Mouse (Mus musculus) heart, postnatal 36 days (tissue): ENCODE measurements around the gene Scamp3. TPM values are rescaled to one million over a fixed set of nuclear protein-coding genes. Genes with fewer than 3 reads are reported as not detected.
"Not testable (repeated sequence)": the region's sequence is repeated elsewhere in the genome, so short reads cannot be mapped to it uniquely, and the experiment has no call there.

ENCODE experiments used
- DNase-seq, 2 experiments: peaks; one replicate each; pipeline ENCODE4 v3.0.0; 2021 to 2022
- intact Hi-C: fragments of 180-260 bp; cut with DNase I; formaldehyde crosslinking; loops from one replicate; pipeline ENCODE4 v1.15.1; 2025
- total RNA-seq, 2 experiments: library from RNA; stranded (reverse); gene quantifications; 2 replicates each; pipeline ENCODE4 v1.2.3; 2021

The Scamp3 gene
- total RNA-seq, 2 experiments from 2014 or later = 49.8 to 49.9 TPM

DNA sequence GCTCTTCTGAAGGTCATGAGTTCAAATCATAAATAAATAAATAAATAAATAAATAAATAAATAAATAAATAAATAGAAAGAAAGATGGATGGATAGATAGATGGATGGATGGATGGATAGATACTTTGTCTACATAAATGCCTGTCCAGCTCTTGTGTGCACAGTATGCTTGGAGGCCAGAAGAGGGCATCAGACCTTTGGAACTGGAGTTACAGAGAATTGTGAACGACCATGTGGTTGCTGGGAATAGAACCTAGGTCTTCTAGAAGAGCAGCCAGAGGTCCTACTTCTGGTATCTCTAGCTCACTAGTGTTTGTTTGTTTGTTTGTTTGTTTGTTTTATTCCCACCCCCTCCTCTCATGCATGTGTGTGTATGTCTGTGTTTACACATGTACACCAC lies 16.1 kb downstream of the Scamp3 start:
- intact Hi-C loops = no loop called here
- DNase-seq = no peak

DNA sequence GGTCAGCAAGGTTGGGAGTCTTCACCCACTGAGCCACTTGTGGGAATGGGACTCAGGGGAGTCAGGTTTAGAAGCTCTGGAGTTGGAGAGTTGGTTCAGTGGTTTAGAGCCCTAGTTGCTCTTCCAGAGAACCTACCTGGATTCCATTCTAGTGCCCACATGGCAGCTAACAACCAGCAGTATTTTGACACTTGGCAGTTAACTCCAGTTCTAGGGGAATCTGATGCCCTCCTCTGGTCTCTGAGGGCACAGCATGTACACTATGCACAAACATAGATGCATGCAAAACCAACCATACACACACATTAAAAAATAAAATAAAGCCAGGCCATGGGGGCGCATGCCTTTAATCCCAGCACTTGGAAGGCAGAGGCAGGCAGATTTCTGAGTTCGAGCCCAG lies 16.6 kb downstream of the Scamp3 start:
- intact Hi-C loops = no loop called here
- DNase-seq = no peak

DNA sequence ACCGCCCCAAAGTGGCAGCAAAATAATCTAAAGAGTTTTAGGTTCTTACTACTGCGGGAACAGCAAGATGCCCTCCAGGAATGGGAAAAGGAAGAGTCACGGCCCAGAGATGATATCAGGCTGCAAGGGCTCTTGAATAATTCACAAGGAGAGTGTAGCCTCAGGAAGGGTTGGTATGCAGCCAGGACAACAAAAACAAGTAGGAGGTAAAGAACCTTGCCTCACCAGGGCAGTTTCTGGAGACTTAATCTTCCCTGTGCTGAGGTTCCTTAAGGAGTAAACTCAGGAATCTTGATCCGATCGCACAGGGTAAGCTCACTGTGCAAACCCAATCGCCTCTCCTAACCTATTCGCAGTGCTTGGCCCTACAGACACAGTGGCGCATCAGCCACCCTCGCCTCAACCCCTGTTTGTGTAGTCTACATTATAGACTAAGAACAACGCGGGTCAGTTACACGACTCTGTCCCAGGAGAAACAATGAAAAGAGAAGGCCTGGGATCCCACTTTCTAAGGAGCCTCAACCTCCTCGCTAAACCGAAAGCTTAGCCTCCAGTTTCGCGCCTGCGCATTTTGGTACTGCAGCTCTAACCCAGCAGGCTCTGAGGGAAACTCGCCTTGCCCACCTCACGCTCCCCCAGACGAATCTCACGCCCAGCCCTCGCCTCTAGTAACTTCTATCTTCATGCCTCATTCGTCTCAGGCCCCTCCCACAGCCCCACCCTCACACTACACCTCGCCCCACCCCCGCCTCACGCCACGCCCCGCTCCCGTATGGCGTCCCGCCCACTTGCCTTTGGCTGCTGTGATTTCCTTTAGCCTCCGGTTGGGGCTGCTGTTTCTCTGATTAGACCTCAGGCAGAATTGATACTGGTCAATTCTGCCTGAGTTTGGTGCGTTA lies 19.0 kb downstream of the Scamp3 start:
- intact Hi-C loops = loop anchor here (2.0 kb wide), 1 partner anchor 19 kb away; the partner anchor contains the start of gene Thbs3
- peak; percentile 84 to 86 for DNase-seq

DNA sequence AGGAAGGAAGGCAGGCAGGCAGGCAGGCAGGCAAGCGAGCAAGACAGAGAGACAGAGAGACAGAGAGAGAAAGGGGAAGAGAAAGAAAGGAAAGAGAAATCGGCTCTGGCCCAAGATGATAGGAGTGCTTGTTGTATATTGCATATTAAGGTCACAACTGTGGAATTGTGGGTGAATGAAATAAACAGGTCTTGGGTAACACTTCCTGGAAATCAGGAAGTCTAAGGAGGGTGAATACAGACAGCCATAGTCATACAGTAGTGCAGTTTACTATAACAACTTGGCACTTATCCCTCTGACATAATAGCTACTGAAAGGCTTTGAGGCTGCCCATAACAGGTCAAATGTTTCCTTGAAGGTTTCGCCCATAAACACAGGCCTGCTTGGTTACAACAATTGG lies 22.6 kb downstream of the Scamp3 start:
- DNase-seq = no peak
- intact Hi-C loops = no loop called here

DNA sequence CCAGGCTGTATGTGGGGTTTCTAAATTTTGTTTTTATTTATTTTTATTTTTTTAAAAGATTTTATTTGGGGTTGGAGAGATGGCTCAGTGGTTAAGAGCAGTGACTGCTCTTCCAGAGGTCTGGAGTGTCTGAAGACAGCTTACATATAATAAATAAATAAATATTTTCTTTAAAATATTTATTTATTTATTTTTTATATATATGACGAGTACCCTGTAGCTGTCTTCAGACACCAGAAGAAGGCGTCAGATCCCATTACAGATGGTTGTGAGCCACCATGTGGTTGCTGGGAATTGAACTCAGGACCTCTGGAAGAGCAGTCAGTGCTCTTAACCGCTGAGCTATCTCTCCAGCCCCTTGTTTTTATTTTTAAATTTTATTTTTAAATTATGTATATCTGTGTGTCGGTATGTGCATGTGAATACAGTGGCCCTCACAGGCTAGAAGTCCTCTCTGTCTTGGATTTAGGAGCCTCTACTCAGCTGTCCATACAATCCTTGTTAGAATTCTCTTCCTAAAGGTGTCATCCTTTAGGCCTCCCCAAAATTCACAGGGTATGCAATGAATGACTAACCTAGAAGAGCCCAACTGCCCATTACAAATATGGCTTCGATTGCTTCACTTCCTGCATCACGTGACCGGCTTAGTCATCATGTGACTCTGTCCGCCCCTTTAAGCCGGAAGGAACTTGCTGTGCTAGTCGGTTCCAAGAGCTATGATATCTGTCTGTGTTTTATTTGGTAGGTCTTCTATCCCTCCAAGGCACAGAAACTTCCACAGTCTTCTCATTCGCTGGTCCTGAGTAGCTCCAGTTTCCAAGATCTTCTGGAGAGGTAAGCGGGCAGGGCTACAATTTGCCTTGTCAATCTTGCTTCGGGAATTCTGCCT lies 25.2 kb downstream of the Scamp3 start, which contains the start of gene Gba:
Gba (plus strand) TSS at position 676 of the 889 bp plus-strand sequence.
- intact Hi-C loops = no loop called here
- peak; percentile 87 to 88 for DNase-seq

DNA sequence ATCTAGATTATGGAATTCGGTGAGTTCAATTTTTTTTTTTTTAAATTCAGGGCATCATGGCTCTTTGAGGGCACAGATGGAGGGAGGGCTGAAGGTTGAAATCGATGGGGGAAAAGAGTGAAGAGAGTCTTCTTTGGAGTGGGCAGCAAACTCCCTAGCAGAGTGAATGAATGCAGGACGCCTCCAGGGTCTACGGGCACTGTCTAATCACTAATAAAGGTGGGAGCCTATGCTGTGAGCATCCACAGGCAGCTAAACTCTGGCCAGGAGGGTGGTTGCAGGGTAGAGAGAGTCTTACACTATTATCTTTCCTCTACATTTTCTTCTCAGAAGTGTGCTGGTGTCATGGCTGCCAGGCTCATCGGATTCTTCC lies 25.9 kb downstream of the Scamp3 start:
- no peak for DNase-seq
- intact Hi-C loops = no loop called here

DNA sequence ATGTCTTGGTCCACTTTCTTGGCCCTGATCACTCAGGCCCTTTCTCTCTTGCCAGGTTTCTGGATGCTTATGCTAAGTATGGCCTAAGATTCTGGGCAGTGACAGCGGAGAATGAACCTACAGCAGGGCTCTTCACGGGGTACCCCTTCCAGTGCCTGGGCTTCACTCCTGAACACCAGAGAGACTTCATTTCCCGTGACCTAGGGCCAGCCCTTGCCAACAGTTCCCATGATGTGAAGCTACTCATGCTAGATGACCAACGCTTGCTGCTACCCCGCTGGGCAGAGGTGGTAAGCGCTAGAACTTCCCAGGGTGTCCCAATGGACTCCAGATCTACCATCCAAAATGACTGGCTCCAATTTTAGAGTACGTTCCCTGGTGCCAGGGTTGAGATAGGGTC lies 28.8 kb downstream of the Scamp3 start:
- intact Hi-C loops = no loop called here
- no peak for DNase-seq

DNA sequence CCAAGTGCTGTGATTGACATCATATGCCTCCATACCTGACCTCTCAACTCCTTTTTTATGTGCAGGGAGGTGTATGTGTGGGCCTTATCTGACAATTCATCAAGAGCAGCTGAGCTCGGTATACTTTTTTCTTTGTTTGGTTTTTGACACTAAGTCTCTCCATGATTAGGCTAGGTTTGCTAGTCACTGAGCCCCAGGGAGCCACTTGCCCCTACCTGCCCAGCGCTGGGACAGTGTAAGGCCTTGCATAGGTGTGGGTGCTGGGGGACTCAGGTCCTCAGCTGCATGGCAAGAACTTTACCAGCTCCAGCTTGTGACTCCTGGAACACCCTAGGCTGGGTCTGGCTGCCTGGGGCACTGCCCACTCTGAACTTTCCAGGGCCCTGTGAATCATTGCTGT lies 29.4 kb downstream of the Scamp3 start:
- DNase-seq = no peak
- intact Hi-C loops = no loop called here

DNA sequence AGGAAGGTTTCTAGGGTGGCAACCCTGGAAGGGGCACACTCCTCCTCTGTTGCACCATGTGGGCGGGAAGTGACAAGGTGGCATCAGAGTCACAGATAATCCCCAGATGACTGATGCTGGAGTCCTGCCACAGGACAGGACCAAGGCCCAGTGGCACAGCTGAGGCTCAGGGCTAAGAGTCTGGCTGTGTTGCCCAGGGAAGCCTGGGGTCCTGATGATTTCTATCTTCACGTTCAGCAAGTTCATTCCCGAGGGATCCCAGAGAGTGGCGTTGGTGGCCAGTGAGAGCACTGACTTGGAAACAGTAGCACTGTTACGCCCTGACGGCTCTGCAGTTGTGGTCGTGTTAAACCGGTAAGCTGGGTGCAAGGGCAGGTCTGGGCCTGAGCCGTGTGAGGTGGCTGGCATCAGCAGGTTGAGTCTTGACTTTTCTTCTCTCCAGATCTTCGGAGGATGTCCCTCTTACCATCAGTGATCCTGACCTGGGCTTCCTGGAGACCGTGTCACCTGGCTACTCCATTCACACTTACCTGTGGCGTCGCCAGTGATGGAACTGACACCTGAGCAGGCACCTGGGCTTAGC lies 30.9 kb downstream of the Scamp3 start:
- intact Hi-C loops = no loop called here

DNA sequence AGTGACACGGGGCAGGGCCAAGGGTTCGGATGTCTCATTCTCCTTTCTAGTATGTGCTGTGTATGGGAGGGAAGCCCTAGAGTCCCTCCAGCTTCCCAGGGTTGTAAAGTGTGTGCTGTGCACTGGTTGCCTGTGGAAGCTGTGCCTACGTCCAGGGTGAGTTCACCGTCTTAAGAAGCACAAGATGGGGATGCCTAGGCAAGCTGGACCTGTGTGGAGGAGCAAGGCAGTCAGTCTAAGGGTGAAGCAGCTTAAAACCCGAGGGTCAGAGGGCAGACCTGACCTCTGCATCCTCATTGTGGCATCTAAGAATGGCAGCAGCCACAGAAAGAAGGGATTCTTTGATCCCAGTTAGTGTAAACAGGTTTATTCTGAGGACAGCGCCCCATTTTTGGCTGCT lies 31.5 kb downstream of the Scamp3 start:
- intact Hi-C loops = no loop called here
- no peak for DNase-seq

More for the DNA sequence above, 30.9 kb downstream of the Scamp3 start:
- DNase-seq = no peak

DNA sequence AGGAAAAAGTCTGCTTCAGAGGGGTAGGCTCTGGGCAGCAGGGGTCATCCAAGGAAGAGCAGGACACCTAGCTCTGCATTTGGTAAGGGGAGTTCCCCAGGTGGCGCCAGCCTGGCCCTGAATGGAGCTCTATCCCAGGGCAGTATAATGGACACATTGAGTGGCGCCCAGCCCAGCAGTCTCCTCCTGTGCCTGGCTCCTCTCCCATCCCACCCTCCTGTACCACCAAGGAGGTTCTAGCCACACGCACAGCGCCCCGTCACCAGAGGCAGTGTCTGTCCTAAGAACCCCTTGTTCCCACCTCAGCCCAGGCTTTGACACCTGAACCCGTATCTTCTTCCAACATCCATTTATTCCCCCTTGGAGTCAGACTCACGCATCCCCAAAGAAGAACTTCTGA lies 32.5 kb downstream of the Scamp3 start:
- intact Hi-C loops = no loop called here
- no peak for DNase-seq

DNA sequence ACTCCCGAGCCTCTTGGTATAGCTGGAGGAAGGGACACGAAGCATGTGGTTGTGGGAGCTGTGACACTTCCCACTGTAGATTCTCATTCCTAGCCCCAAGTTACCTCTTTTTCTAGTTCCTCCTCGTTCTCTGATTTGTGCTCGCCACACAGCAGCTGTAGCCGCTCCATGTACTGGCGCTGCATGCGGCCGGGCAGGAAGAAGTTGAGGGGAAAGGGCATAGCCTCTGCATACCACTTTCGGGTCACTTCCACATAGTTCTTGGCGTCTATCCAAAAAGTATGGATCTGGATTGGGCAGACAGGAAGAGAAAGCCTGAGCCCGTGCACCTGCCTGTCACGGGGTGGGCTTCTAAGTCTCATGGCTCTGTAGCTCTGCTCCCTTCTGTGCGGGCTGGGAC lies 32.9 kb downstream of the Scamp3 start:
- no peak for DNase-seq
- intact Hi-C loops = no loop called here

DNA sequence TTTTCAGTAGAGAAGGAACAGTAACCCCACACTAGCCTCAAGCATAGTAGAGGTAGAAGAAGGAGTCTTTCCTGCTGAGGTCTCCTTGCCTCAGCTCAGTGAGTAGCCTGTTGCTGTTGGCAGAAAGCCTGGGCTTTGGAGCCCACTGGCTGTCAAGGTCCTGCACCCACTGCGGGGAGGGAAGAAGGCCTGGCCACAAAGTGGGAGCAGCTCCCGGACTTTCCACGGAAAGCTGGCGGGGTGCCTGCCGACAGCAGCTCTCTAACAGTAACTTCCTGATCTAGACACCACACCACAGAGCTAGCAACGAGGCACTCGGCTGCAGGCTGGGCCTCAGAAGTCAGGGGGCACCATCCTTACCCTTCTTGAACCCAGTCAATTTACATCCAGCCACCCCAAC lies 33.5 kb downstream of the Scamp3 start:
- peak in 1 of 2 experiments; percentile 38 for DNase-seq
- intact Hi-C loops = no loop called here

DNA sequence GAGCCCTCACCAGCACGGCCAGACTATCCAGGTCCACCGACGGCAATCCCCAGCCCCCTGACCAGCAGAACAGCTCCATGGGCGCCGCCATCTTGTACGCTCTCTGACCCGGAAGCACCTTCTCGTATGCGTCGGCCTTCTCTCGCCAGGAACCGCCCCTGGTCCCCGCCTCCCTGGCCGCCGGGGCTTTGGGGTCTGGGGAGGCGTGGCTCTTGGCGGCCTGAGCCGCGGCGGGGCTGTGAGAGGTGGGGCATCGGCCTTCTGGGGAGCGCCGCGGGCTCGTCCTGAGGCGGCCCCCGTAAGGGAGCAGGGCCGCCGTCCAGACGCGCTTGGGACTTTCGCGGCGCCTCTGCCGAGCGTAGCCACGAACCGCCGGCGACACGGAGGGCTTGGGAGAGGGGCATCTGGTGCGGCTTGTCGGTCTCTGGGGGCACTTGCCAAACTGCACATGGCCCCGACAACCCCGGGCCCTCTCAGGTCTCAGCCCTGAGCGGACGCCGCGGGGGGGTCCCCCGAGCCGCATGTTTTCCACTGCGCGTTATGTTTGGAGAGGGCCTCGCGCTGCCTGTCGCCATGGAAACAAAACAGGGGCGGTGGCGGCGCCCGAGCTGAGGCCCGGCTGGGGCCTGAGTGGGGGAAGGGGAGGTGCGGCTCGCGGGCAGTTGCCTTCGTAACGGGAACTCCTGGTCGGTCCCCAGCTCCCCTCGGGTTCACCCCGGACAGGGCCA lies 36.7 kb downstream of the Scamp3 start:
- intact Hi-C loops = loop anchor here (2.0 kb wide), 1 partner anchor 17 kb away; no protein-coding TSS in a partner anchor
- peak; percentile 94 for DNase-seq

DNA sequence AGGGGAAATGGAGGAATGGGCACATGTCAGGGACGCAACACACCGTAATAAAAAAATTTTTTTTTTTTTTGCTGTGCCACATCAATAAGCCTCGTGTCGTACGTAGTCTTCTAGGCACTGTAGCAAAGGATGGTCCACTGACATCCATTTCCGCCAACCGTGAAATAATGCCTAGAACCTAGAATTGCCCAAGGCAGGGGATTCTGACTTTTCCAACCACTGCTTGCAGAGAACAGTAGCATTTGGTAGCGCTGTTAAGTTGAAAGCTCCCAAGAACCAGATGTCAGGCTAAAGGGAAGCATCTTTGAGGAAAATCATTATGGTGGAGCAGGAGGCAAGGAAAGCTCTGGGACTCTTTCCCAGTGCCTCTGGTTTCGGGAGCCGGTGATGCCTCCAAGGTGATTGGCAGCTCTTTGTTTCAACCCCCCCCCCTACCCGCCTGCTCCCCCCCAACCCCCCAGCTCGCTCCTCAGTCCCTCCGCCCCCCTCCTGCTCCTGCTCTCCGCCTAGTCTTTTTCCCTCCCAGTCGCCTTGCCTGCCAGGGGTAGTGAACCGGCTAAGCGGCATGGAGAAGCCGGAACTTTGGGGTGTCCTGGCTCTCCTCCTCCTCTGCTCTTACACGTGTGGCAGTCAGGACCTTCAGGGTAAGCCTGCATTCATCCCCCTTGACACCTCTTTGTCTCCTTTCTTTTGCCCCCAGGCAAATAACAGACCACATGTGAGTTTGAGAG lies 37.6 kb downstream of the Scamp3 start, which contains the start of gene Thbs3:
Thbs3 (plus strand) TSS at position 500 of the 731 bp plus-strand sequence.
- peak; percentile 37 to 52 for DNase-seq

DNA sequence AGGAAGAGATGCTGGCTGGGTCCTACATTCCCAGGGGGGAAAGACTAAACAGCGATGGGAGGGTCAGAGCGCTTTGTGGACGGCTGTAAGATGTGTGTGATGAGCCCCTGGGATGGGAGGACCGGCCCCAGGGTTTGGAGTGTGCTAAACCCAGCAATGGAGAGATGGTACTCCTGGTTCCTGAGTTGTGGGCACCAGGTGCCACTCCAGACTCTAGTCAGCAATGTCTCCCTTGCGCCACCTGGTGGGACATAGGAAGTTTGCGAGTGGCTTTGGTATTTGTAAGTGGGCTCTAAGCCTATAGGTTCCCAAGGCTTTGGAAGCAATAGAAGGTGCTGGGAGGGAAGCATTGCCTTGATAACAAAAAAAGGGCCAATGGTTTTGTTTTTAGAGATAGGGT lies 38.6 kb downstream of the Scamp3 start:
- intact Hi-C loops = loop anchor here (2.0 kb wide), 3 partner anchors 19 to 125 kb away; no protein-coding TSS in a partner anchor
- DNase-seq = peak; percentile 85 to 86

More for the DNA sequence above, 37.6 kb downstream of the Scamp3 start, which contains the start of gene Thbs3:
- intact Hi-C loops = loop anchor here (2.0 kb wide), 1 partner anchor 18 kb away; no protein-coding TSS in a partner anchor

DNA sequence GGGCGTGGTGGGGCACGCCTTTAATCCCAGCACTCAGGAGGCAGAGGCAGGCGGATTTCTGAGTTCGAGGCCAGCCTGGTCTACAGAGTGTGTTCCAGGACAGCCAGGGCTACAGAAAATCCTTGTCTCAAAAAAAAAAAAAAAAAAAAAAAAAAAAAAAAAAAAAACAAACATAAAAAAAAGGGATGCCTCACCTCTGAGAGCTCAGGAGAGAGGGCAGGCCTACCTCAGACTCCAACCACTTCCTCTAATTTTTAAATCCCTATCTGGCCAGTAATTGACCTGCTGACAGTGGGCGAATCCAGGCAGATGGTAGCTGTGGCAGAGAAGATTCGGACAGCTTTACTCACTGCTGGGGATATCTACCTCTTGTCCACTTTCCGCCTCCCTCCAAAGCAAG lies 39.1 kb downstream of the Scamp3 start:
- intact Hi-C loops = loop anchor here (2.0 kb wide), 2 partner anchors 102 to 126 kb away; no protein-coding TSS in a partner anchor
- not testable (repeated sequence) for DNase-seq

DNA sequence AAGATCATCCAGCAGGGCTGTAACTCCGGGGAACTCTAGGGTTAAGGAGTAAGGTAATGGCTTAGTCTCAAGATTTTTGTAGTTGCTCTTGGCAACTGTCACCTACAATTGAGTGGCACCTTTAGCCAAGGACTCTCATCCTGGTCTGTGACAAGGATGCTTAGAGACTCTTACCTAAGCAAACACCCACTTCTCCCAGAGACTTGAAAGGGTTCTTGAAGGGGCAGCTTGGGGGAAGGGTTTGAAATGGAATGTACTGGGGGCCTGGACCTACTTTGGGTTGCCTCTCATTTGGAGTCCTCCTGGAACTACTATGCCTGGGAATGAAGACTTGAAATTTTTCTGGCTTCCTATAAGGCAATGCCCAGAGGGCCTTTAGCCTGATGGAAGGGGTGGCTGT lies 41.0 kb downstream of the Scamp3 start:
- intact Hi-C loops = no loop called here
- no peak for DNase-seq

DNA sequence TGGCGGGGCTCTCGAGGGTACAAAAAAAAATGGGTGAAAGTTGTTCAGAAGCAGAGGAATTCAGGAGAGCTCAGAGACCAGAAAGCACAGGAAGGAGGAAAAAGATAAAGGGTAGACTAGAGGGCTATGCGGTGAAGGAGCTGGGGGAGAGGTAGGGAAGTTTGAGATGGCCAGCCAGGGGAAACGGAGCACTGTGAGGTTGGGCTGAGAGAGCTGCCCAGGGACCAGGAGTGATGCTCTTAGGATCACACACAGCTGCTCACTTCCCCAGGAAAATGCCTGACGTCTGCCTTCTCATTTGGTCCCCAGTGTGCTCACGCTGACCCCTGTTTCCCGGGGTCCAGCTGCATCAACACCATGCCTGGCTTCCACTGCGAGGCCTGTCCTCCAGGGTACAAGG lies 42.3 kb downstream of the Scamp3 start:
- intact Hi-C loops = no loop called here
- no peak for DNase-seq
